ENCODE assay signal across 9 mouse cellular contexts in genomic region chr4:87368413-87369160, GRCm38 (mm10).
DNase-seq lines count a peak whose midpoint lies in the region.
"Had no signal": no experiment of that assay in that cellular context is flagged by ENCODE, and none has a peak within 500 bp of the region (broad histone marks: within the 10 kb centered on the region; RNA-seq: fewer than 3 reads in every experiment).

No protein-coding gene starts in this region.

- WGBS in macrophage (ENCODE audit: missing documents), result 9% methylated on average over 20 of the region's 20 CpGs

- peak; percentile 27 to 67 for DNase-seq in heart, adult 18-20 months
- DNase-seq in heart, adult 11 months, result no peak
- peak; percentile 40 for DNase-seq in cerebellum, adult 9-11 months
- DNase-seq in frontal cortex, adult 2 months (ENCODE audit: extremely low spot score in 1 of 2, low spot score in 1 of 2), result peak; percentile 19 to 77
- DNase-seq in induced T-regulatory cell, adult 2 months (ENCODE audit: low read depth), result peak; percentile 47
- peak; percentile 47 to 75 for DNase-seq in left cerebral cortex, postnatal 10 days (ENCODE audit: extremely low spot score in 1 of 2, low spot score in 2 of 2)
- peak; percentile 70 to 77 for DNase-seq in right cerebral cortex, postnatal 10 days (ENCODE audit: low spot score in 2 of 2)

- peak overlapping the region; percentile 15; the same call in 1 of the 2 replicates for H3K4me3 ChIP-seq in macrophage (ENCODE audit: inconsistent target)

- H3K36me3 ChIP-seq in macrophage (ENCODE audit: inconsistent target), result no peaks in the 10 kb centered on the region
- H3K36me3 ChIP-seq: G1E had no signal

- intact Hi-C loops in left cerebral cortex, postnatal 10 days (cut with DNase I), result loop anchor here (5.0 kb wide), 3 partner anchors 664 to 1174 kb away; partner anchors contain the start of gene Mllt3

- H3K79me2 ChIP-seq in macrophage (ENCODE audit: inconsistent target), result no peaks in the 10 kb centered on the region

- no peak overlapping the region for H3K27ac ChIP-seq in macrophage
